In genomic region chr5:111154586-111154985, GRCm38 (mm10) we compare ENCODE assay signal across 8 mouse cellular contexts.
A peak's percentile ranks its signal among the peaks of the same experiment; 100 is the strongest.
DNase-seq lines count a peak whose midpoint lies in the region; ATAC-seq and TF ChIP-seq lines count a peak whose summit lies in the region.

No protein-coding gene starts in this region.

- peaks cover 36% of the 10 kb centered on the region for H3K4me1 ChIP-seq in intestine, embryonic 14.5 days (replicated peaks; ENCODE audit: control insufficient read depth, insufficient read depth, low read length)
- no peaks in the 10 kb centered on the region; the same call in 1 of the 2 replicates for H3K4me1 ChIP-seq in intestine, postnatal 0 days (replicated peaks; ENCODE audit: control insufficient read depth, insufficient read depth, low read length)
- H3K4me1 ChIP-seq in heart, embryonic 15.5 days (replicated peaks) = peaks cover 28% of the 10 kb centered on the region

- H3K9ac ChIP-seq in intestine, embryonic 14.5 days (ENCODE audit: low read length) = no peak overlapping the region
- H3K9ac ChIP-seq in intestine, postnatal 0 days (ENCODE audit: low read depth, low read length) = no peak overlapping the region
- no peak overlapping the region for H3K9ac ChIP-seq in heart, embryonic 15.5 days

- no peak for TF ChIP-seq CTCF in intestine, postnatal 0 days (IDR thresholded peaks at IDR 0.05; ENCODE audit: low read depth)

- no peaks in the 10 kb centered on the region for H3K27me3 ChIP-seq in intestine, embryonic 14.5 days (replicated peaks; ENCODE audit: control insufficient read depth, insufficient read depth, low read length)
- no peaks in the 10 kb centered on the region for H3K27me3 ChIP-seq in intestine, postnatal 0 days (replicated peaks; ENCODE audit: control insufficient read depth, insufficient read depth, low read length)
- H3K27me3 ChIP-seq in heart, embryonic 15.5 days = no peaks in the 10 kb centered on the region

- no peaks in the 10 kb centered on the region for H3K36me3 ChIP-seq in intestine, embryonic 14.5 days (ENCODE audit: control insufficient read depth, insufficient read depth, low read length)
- H3K36me3 ChIP-seq in intestine, postnatal 0 days (ENCODE audit: control insufficient read depth, insufficient read depth) = no peaks in the 10 kb centered on the region; the same call in 1 of the 2 replicates
- H3K36me3 ChIP-seq in heart, embryonic 15.5 days = no peaks in the 10 kb centered on the region

- WGBS in intestine, embryonic 14.5 days = 22% methylated on average over 7 of the region's 7 CpGs
- 41% methylated on average over 7 of the region's 7 CpGs for WGBS in intestine, postnatal 0 days
- 38% methylated on average over 7 of the region's 7 CpGs for WGBS in heart, embryonic 15.5 days

- no peak overlapping the region for H3K4me2 ChIP-seq in intestine, embryonic 14.5 days (ENCODE audit: low read length)
- no peak overlapping the region for H3K4me2 ChIP-seq in intestine, postnatal 0 days (replicated peaks; ENCODE audit: low read depth)
- H3K4me2 ChIP-seq in heart, embryonic 15.5 days = no peak overlapping the region

- no peaks in the 10 kb centered on the region for H3K9me3 ChIP-seq in intestine, embryonic 14.5 days (ENCODE audit: control insufficient read depth, low read length)
- no peaks in the 10 kb centered on the region for H3K9me3 ChIP-seq in intestine, postnatal 0 days (ENCODE audit: control insufficient read depth)
- no peaks in the 10 kb centered on the region for H3K9me3 ChIP-seq in heart, embryonic 15.5 days (replicated peaks)

- H3K27ac ChIP-seq in intestine, embryonic 14.5 days (ENCODE audit: low read depth) = 0 out of 2 replicates have a peak overlapping the region, but pooled peaks have one; percentile 14
- no peak overlapping the region for H3K27ac ChIP-seq in intestine, postnatal 0 days (ENCODE audit: low read depth, low read length)
- H3K27ac ChIP-seq in heart, embryonic 15.5 days = peak overlapping the region; percentile 22

- no peak for DNase-seq in intestine, embryonic 14.5 days (ENCODE audit: low spot score)
- DNase-seq in kidney, postnatal 25 days = peak; percentile 63 to 82
- DNase-seq in retina, postnatal 1 day = peak; percentile 59
- no peak for DNase-seq in right cerebral cortex, postnatal 25 days
- DNase-seq in adrenal gland, adult 8-10 months = no peak

- ATAC-seq in intestine, embryonic 14.5 days (replicated peaks; ENCODE audit: low FRiP score, low TSS enrichment, low read depth) = no peak
- no peak for ATAC-seq in intestine, postnatal 0 days
- ATAC-seq in heart, embryonic 15.5 days (replicated peaks; ENCODE audit: insufficient number of reproducible peaks, insufficient read depth, low FRiP score, low read depth) = peak; percentile 81
- no peak for ATAC-seq in erythroid progenitor cell, adult 5-6 weeks (replicated peaks; ENCODE audit: low FRiP score, poor library complexity, severe bottlenecking)

- no peak overlapping the region for H3K4me3 ChIP-seq in intestine, embryonic 14.5 days (ENCODE audit: low read depth, low read length)
- H3K4me3 ChIP-seq in intestine, postnatal 0 days (ENCODE audit: low read depth, low read length) = no peak overlapping the region
- H3K4me3 ChIP-seq in heart, embryonic 15.5 days = no peak overlapping the region

Comparison
In these comparisons a context has a peak if more than half of its experiments do, and no peak if none do; other contexts are left out.
1. DNase-seq: peak in kidney, postnatal 25 days (2 of 2) and retina, postnatal 1 day (single experiment); none in intestine, embryonic 14.5 days (single experiment), right cerebral cortex, postnatal 25 days (single experiment) and adrenal gland, adult 8-10 months (single experiment).